Mouse (Mus musculus): ENCODE results near the gene Dmpk.
A peak's percentile ranks its signal among the peaks of the same experiment; 100 is the strongest.

Gene Dmpk

DNA sequence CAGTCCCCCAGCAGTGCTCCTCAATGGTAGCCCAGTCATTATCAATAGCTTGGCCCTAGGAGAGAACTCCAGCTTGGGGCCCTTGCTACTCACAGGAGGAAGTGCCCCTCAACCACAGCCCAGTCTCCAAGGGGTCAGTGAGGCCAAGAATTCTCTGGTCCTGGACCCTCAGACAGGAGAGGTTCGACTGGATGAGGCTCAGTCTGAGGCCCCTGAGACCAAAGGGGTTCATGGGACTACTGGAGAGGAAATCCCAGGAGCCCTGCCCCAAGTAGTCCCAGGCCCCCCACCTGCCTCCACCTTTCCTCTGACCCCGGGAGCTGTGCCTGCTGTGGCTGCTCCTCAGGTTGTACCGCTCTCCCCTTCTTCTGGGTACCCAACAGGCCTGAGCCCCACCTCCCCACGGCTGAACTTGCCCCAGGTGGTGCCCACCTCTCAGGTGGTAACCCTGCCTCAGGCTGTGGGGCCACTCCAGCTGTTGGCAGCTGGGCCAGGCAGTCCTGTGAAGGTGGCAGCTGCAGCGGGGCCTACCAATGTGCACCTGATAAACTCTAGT, 12.8 kb downstream of the Dmpk start:
- peak in 1 of 2 experiments; percentile 5 for DNase-seq

DNA sequence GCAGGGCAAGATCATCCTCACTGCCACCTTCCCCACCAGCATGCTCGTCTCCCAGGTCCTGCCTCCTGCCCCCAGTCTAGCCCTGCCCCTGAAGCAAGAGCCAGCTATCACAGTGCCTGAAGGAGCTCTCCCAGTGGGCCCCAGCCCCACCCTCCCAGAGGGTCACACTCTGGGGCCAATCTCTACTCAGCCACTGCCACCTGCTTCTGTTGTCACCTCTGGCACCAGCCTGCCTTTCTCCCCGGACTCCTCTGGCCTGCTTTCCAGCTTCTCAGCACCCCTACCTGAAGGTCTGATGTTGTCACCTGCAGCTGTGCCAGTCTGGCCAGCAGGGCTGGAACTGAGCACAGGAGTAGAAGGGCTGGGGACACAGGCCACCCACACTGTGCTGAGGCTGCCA, 13.6 kb downstream of the Dmpk start:
- DNase-seq, result peak in 1 of 2 experiments; percentile 3

DNA sequence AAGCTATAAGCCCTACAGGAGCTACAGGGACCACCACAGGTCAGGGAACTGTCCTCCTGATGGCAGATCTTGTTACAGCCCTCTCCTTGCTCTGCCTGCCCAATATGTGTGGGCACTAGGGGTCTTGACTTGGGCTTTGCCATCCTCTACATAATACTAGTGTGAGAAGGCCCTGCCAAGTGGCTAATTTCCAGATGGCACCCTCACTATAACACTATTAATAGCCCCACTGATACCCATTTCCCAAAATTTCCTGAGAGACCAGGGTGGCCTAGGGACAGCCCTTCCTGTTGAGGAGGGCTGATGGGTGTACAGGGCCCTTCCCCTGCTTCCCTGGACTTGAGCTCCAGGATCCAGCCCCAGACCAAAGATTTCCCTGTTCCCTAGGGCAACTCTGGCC, 14.2 kb downstream of the Dmpk start:
- peak in 1 of 2 experiments; percentile 3 for DNase-seq

DNA sequence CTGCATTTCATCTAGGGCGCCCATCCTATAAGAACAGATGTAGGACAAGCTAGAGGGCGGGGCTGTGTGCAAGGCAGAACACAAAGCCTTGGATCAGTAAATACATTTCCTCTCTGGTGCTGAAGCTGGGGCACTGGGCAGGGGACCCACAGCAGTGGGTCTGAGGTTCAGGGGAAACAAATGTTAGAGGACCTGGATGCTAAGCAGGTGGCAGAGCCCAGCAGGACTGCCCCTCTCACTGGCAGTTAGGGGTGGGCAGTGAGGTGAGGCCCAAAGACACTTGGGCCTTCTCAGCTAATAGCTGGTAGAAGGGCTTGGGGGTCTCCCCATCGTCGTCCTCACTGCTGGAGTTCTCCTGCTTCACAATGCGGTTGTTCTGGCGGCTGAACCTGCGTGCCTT, 15.2 kb downstream of the Dmpk start:
- no peak for DNase-seq

DNA sequence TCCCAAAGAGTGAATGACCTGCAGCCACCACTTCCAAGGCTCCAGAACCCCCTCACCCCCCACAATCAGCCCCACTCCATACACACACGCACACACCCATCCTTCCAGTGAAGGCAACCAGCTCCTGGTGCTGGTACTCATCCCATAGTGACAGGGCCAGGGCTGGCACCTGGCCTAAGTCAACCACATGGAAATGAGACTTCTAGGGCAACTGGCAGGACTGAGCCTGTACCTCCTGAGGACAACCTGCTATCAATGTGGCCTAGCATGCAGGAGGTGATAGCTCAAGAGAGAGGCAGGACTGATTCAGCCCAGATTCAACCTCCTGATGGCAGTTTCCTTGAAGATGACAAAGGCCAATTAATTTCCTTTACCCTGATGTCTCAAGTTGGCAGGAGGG, 16.6 kb downstream of the Dmpk start:
- DNase-seq, result no peak

DNA sequence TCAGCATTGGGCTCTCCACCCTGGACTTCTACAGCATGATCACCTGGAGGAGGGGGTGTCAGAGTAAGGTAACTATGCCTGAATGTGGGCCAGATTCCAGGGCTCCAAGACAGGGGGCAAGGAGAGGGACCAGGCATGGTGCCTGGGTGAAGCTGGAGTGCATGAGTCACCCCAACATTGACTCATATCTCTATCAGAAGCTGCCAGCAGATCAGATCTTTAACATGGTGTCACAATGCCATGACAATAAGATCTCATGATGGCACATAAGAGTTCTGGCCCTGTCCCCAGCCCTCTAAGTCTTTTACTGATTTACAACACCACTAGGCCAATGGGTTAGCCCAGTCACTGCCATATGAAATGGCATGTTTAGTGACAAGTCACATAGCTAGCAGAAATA, 20.1 kb downstream of the Dmpk start:
- DNase-seq, result no peak

DNA sequence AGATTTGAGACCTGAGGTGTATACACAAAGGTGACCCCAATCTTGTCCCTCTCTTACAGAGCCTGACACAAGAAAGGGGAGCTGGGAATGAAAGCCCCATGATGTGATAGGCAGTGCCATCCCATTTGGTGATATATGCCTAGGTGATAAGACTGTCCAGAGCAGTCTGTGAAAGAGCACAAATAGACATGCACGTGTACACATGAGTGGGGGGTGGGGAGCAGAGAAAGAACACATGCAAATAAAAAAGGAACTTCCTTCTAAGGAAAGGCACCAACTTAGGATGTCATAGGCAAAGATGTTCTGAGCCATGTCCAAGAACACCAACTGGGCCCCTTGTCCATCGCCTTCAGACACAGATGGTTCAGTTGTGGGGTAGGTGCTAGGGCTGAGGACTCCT, 20.8 kb downstream of the Dmpk start:
- no peak for DNase-seq

DNA sequence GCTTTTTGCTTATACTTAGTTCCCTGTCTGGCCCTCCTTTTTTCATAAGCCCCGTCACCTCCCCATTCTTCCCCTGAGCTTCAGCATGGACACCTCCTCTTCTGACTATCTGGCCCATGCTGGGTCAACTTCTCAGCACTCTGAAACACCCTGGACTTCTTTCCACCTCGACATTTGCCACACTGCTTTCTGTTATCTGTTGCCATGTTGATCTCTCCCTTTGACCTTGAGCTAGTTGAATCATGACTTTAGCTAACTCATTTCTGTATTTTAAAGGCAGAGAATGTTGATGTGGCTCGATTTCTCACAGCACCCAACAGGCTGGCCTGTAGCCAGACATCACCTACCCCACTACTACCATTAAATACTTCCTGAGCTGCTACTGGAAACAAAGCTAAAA, 23.8 kb downstream of the Dmpk start:
- DNase-seq, result no peak

DNA sequence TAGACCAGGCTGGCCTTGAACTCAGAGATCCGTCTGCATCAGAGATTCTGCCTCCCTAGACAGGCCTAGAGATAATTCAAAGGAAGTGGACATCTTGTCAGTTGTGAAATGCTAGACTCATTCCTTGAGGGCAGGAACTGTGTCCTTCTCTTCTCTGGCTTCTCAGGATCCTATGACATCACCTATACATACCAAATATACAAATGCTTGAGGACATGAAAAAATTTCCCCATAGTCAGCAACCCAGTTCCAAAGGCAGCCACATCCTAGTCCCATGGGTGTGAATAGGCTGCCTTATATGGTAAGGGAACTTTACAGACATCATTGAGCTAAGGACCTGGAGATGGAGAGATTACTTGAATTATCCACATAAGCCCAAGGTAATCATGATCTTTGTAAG, 25.9 kb downstream of the Dmpk start:
- DNase-seq, result no peak

DNA sequence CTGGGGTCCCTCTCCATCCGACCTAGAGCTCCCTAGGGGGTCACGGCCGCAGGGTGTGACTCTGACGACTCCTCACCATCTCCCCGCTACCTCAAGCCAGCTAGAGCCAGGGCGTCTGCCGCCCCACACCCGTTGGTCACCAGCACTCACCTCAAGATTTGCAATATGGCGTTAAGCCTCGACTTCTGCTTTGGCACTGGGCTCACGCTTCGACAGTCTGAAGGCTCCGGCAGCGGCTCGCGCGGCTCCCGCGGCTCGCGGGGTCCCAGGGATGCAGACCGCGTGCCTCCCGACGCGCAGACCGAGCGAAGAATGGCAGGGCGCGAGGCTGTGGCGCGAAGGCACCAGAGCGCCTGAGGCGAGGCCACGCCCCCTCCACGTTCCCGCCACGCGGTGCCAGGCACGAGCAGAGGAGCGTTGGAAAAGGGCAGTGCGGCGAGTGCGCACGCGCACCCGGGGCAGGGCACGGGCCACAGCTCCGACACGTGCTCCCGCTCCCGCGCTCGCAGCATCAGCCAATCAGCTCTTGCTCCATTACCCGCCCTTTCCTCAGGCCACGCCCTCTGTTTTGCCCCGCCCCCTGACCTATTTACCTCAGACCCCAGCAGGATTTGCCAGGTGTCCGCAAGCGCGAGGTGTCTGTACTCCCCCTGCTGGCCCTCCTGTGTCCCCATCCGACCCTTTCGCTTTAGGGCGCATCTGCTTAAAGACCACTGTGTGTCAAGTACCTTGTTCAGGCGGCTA, 34.6 kb downstream of the Dmpk start, which contains the start of gene Gm4969:
Gene Gm4969 (minus strand): TSS at position 341 of the 744 bp plus-strand sequence.
- DNase-seq, result peak; percentile 59 to 78

DNA sequence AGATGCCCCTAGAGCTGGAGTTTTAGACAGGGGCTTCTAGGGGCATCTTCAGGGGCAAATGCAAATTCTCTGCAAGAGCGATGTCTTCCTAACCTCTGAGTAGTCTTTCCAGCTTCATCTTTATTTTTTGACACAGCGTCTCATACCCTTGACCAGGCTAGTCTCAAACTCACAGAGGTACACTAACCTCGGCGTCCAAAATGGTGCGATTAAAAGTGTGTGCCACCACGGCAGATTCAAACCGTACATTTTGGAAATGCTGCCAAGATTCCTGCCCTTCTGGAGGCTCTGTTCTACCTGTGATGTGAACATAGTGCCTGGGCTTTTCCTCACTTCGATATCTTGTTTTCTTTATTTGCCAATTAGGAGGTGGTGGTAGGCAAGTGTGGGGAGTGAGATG, 35.4 kb downstream of the Dmpk start:
- no peak for DNase-seq

DNA sequence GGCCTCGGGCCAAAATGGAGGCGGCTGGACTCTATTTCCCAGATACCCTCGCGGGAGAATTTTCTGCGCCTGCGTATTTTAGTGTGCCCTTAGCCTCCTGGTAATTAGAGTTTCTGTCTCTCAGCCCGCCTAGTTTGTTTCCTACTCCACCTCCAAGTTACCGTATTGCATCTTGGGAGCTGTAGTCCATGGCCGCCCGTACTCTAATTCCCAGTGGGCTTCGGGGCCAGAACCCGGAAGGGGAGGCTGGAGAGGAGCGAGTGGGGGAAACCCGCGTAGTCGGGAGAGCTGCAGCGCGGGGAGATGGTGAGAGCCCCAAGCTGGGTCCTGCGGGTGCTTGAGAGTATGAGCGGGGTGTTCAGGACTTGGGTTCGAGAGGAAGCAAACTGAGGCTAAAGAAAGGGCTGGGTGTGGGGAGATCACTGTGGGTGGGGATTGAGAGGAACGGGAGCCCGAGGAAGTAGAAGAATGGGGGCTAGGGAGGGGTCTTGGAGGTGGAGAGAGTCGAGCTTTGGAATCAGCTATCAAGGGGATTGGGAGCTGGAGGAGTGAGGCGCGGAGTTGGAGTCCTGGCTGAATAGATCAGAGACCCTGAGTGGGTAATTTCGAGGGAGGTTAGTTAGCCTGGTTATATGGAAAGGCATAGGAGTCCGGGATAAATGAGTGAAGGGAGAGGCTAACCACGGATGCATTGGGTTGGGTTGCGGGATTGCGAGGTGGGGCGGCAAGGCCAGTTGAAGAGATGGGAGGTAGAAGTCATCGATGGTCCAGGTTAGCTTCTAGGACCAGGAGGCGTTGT, 36.2 kb downstream of the Dmpk start, which contains the start of gene Fbxo46:
Gene Fbxo46 (plus strand): TSS at position 229 of the 799 bp plus-strand sequence.
- DNase-seq, result peak; percentile 94 to 96

DNA sequence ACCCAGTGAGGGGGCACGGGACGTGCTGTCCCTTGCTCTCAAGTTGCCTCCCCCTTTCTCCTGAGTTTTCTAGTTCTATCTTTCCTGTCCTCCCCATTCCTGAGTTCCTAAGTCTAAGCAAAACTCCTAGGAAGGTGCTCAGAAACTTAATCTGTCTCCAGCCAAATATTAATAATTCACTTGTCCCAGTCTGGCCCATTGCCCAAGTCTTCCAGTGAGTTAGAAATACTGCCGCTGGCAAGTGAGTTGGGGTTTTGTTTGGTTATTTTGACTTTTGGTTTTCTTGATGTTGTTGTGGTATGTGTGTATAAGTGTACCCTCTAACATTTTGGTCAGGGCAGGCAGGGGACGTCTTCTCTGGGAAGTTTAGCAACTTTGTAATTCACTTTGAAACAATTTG, 38.0 kb downstream of the Dmpk start:
- no peak for DNase-seq

DNA sequence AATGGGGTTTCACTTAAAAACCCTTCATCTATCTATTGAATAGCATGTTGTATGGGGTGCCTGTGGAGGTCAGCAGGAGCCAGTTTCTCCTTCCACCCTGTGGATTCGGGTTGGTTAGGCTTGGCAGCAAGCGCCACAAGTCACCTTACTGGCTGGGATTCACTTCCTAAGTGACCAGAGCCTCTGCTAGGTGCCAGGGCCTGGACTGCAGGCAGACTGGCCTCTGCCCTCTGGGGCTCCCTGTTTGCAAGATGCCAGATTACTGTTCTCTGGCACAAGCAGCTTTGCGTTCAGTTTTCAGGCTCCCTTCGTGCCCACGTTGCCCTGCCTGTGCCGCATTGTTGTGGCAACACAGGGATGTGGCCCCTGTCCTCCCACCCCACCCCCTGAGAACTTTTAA, 41.1 kb downstream of the Dmpk start:
- DNase-seq, result no peak

DNA sequence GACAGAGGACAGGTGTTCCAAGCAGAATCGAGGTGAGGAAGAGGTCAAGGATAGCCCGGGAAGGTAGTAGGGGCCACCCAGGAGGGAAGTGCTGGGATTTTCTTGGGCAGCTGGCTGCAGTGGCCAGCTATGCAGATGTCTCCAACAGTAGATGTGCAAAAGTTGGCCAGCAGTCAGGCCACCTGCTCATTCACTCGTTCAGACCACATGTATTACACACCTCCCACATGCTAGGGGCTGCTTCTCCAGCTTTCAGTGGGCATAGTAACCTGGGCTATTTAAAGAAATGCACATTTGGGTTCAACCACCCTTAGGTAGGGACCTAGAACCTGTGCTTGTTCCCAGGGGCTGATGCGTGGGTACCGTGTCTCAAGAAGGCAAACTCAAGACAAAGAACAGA, 44.1 kb downstream of the Dmpk start:
- no peak for DNase-seq

DNA sequence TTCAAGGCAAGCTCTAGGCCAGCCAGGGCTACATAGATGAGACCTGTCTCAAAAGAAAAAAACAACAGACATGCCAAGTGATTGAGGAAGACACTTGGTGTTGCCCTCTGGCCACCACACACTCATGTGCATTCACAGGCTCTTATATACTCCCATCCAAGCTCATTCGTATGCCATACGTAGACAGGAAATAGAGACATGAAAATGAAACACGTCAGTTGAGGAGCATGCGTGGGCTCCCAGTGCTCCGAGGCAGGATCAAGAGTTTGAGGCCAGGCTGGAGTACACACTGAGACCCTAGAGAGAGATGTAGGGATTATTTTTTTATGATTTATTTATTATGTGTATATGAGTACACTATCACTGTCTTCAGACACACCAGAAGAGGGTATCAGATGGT, 45.7 kb downstream of the Dmpk start:
- no peak for DNase-seq

DNA sequence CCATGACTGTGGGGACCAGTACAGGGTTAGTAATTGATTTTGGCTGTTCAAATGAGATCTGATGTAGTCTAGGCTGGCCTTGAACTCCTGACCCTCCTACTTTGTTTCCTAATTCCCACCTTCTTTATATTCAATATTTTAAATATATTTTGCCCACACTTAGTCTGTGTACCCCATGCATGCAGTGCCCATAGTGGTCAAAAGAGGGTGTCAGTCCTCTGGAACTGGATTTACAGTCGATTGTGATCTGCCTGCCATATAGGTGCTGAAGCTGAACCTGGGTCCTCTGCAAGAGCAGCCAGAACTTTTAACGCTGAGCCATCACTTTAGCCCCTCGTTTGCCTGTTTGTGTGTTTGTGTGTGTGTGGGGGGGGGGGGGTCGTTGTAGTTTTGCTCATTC, 47.0 kb downstream of the Dmpk start:
- DNase-seq, result no peak

DNA sequence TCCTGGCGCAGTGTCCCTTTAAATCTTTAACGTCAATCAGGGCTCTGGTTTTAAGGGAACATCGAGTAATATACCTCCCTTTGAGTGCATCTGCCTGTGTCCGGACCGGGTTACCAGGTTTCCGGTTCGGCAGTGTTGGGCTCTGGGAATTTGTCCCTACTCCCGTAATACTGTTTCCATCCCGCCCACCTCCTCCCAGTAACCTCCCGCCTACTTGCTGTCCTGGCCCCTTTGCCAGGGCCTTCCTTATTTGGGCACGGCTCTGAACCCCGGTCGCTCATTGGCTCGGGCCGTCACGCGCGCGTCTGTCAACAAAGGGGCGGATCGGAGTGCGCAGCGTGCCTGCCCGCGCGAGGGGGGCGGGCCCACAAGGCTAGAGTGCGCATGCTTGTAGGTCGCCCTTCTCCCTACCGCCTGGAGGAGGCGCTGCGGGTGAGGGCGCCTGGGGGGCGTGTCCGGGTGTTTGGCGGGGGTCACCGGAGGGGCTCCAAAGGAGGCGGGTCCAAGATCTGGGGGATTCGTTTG, 47.7 kb downstream of the Dmpk start:
- peak; percentile 98 to 99 for DNase-seq

DNA sequence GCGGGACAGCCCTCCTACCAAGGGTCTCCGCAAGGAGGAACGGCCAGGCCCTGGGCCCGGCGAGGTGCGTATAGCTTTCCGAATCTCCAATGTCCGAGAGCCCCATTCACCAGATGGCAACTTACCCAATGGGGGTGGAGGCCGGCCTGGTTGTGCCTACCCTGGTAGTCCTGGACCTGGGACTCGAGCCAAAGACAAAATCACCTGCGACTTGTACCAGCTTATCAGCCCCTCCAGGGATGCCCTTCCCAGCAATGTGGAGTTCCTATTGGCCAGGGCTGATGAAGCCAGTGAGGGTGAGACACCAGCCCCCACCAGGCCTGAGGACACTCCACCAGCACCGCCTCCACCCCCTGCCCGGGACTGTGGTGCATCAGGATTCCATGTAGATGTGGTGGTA, 52.5 kb downstream of the Dmpk start:
- DNase-seq, result no peak

DNA sequence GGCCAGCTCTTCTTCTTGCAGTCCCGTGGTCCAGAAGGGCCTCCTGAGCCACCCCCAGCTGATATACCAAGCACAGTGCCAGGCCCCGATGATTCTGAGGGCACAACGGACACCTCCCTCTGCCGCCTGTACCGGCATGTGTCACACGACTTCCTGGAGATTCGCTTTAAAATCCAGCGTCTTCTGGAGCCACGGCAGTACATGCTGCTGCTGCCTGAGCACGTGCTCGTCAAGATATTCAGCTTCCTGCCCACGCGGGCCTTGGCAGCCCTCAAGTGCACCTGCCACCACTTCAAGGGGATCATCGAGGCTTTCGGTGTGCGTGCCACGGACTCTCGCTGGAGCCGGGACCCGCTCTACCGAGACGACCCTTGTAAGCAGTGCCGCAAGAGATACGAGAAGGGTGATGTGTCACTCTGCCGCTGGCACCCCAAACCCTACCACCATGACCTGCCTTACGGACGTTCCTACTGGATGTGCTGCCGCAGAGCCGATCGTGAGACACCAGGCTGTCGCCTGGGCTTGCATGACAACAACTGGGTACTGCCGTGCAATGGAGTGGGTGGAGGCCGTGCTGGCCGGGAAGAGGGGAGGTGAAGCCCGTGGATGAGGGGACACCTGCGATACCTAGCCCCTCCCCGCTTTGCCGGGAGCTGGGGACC, 53.2 kb downstream of the Dmpk start:
- no peak for DNase-seq

DNA sequence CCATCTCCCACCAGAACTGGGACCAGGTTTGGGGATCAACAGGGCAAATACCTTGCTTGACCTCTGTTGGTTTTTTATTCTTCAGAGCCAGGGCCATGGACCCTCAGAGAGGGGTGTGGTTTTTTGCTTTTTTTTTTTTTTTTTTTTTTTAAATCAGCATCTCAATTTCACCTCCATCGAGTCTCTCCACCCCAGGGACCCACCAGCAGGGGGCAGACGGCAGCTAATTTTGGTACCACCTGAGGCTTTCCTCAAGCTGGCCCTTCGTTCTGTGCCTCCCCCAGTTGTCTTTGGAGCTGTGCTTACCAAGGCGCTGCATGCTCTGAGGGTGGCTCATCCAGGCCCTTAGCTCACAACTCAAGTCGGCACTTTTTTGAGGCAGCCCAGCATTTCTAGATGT, 53.7 kb downstream of the Dmpk start:
- peak; percentile 63 to 73 for DNase-seq
